In genomic region chr6:90334244-90334643, GRCm38 (mm10) we compare ENCODE assay signal across 30 mouse cellular contexts. TPM values are rescaled to one million over a fixed set of nuclear protein-coding genes. Genes with fewer than 3 reads are reported as not detected.
DNase-seq lines count a peak whose midpoint lies in the region; ATAC-seq and TF ChIP-seq lines count a peak whose summit lies in the region.
"Had no signal": no experiment of that assay in that cellular context is flagged by ENCODE, and none has a peak within 500 bp of the region (broad histone marks: within the 10 kb centered on the region; RNA-seq: fewer than 3 reads in every experiment).

No protein-coding gene starts in this region.

- TF ChIP-seq CTCF in liver, postnatal 0 days (IDR thresholded peaks at IDR 0.05; ENCODE audit: low read depth), result no peak

- no peaks in the 10 kb centered on the region for H3K9me3 ChIP-seq in erythroblast, embryonic 14.5 days (ENCODE audit: control insufficient read depth, low read length)
- H3K9me3 ChIP-seq in liver, embryonic 13.5 days (replicated peaks), result no peaks in the 10 kb centered on the region
- no peaks in the 10 kb centered on the region for H3K9me3 ChIP-seq in liver, postnatal 0 days (ENCODE audit: low read length)
- H3K9me3 ChIP-seq: embryonic facial prominence, embryonic 15.5 days; forebrain, embryonic 12.5 days; heart, embryonic 13.5 days; hindbrain, embryonic 13.5 days had no signal

- peak overlapping the region; percentile 41 for H3K4me2 ChIP-seq in liver, embryonic 13.5 days
- peak overlapping the region; percentile 67 for H3K4me2 ChIP-seq in liver, postnatal 0 days (ENCODE audit: low read depth, low read length)
- H3K4me2 ChIP-seq: embryonic facial prominence, embryonic 15.5 days; forebrain, embryonic 12.5 days; heart, embryonic 13.5 days; hindbrain, embryonic 13.5 days had no signal

- no peaks in the 10 kb centered on the region for H3K4me1 ChIP-seq in erythroblast, embryonic 14.5 days (ENCODE audit: control insufficient read depth)
- H3K4me1 ChIP-seq in liver, embryonic 13.5 days (replicated peaks), result no peaks in the 10 kb centered on the region
- H3K4me1 ChIP-seq in liver, postnatal 0 days (ENCODE audit: insufficient read depth), result peaks cover 8% of the 10 kb centered on the region
- H3K4me1 ChIP-seq: forebrain, embryonic 12.5 days; heart, embryonic 13.5 days had no signal

- ATAC-seq in erythroblast, adult 5-6 weeks (replicated peaks; ENCODE audit: low FRiP score, poor library complexity, severe bottlenecking), result no peak
- peak; percentile 57 for ATAC-seq in granulocyte monocyte progenitor cell, adult 5-6 weeks (replicated peaks; ENCODE audit: poor library complexity, severe bottlenecking)
- no peak for ATAC-seq in liver, embryonic 13.5 days (ENCODE audit: low read depth)
- ATAC-seq in liver, postnatal 0 days, result no peak
- ATAC-seq in CD4-positive, CD25-positive, alpha-beta regulatory T cell, adult 4 months, result no peak
- ATAC-seq: activated CD4-positive, CD25-positive, alpha-beta regulatory T cell, adult 4 months; forebrain, embryonic 16.5 days; hindbrain, postnatal 0 days; Patski had no signal

- 42% methylated on average over 3 of the region's 3 CpGs for WGBS in liver, embryonic 13.5 days (ENCODE audit: insufficient replicate concordance)
- WGBS in liver, postnatal 0 days (ENCODE audit: insufficient replicate concordance), result 44% methylated on average over 3 of the region's 3 CpGs

- 0 out of 2 replicates have a peak overlapping the region, but pooled peaks have one; percentile 13 for H3K9ac ChIP-seq in liver, embryonic 13.5 days
- peak overlapping the region; percentile 60 for H3K9ac ChIP-seq in liver, postnatal 0 days (replicated peaks)
- H3K9ac ChIP-seq: embryonic facial prominence, embryonic 15.5 days; forebrain, embryonic 12.5 days; heart, embryonic 13.5 days; hindbrain, embryonic 13.5 days had no signal

- H3K36me3 ChIP-seq in erythroblast, embryonic 14.5 days (ENCODE audit: control insufficient read depth), result no peaks in the 10 kb centered on the region; the same call in 1 of the 2 replicates
- no peaks in the 10 kb centered on the region for H3K36me3 ChIP-seq in liver, embryonic 13.5 days
- peaks cover 5% of the 10 kb centered on the region; the same call in 1 of the 2 replicates for H3K36me3 ChIP-seq in liver, postnatal 0 days (replicated peaks; ENCODE audit: insufficient read depth, low read length)
- H3K36me3 ChIP-seq: embryonic facial prominence, embryonic 15.5 days; forebrain, embryonic 12.5 days; heart, embryonic 13.5 days; hindbrain, embryonic 13.5 days had no signal

- H3K4me3 ChIP-seq in erythroblast, embryonic 14.5 days (replicated peaks), result peak overlapping the region; percentile 41
- H3K4me3 ChIP-seq in liver, embryonic 13.5 days (replicated peaks), result peak overlapping the region; percentile 26; the same call in 1 of the 2 replicates
- H3K4me3 ChIP-seq in liver, postnatal 0 days (ENCODE audit: low read depth, low read length), result peak overlapping the region; percentile 44
- H3K4me3 ChIP-seq: embryonic facial prominence, embryonic 15.5 days; forebrain, embryonic 12.5 days; heart, embryonic 13.5 days; hindbrain, embryonic 13.5 days had no signal

- H3K27me3 ChIP-seq in erythroblast, embryonic 14.5 days (ENCODE audit: control insufficient read depth), result no peaks in the 10 kb centered on the region
- no peaks in the 10 kb centered on the region for H3K27me3 ChIP-seq in liver, embryonic 13.5 days
- no peaks in the 10 kb centered on the region for H3K27me3 ChIP-seq in liver, postnatal 0 days (ENCODE audit: insufficient read depth, low read length)
- H3K27me3 ChIP-seq: embryonic facial prominence, embryonic 15.5 days; forebrain, embryonic 12.5 days; heart, embryonic 13.5 days; hindbrain, embryonic 13.5 days; Patski had no signal

- intact Hi-C loops in left cerebral cortex, postnatal 25 days (cut with DNase I), result no loop called here

- TF ChIP-seq EP300 in liver, postnatal 0 days (IDR thresholded peaks at IDR 0.05; ENCODE audit: low read depth), result no peak

- H3K27ac ChIP-seq in liver, embryonic 13.5 days, result no peak overlapping the region
- peak overlapping the region; percentile 94 for H3K27ac ChIP-seq in liver, postnatal 0 days (ENCODE audit: low read depth)
- H3K27ac ChIP-seq: embryonic facial prominence, embryonic 15.5 days; forebrain, embryonic 12.5 days; heart, embryonic 13.5 days; hindbrain, embryonic 13.5 days; hindbrain, postnatal 0 days had no signal

- DNase-seq in liver, embryonic 13.5 days, result no peak
- DNase-seq in liver, postnatal 0 days, result no peak
- DNase-seq in cerebellum, postnatal 36 days, result no peak
- DNase-seq in left cerebral cortex, postnatal 25 days (ENCODE audit: low spot score in 2 of 2), result no peak
- DNase-seq: adrenal gland, postnatal 14 days; cerebellum, adult 11-12 months; cerebellum, adult 9-10 months; cerebellum, postnatal 25 days; embryo, embryonic 11 days; gastrocnemius, postnatal 14 days; heart, postnatal 36 days had no signal

RNA-seq across cellular contexts. Expression of gene Uroc1, which starts 1.2 kb away (rescaled TPM):
- polyA plus RNA-seq in erythroblast, embryonic 14.5 days (2012), result 0.02 TPM in 1 of 2 replicates, not detected in the other
- not detected in 2 replicates for total RNA-seq in erythroblast, adult 5-6 weeks (2015; ENCODE audit: low replicate concordance)
- total RNA-seq in erythroblast, adult 5-6 weeks (2017; ENCODE audit: low replicate concordance), result not detected in 2 replicates
- not detected in 2 replicates for total RNA-seq in granulocyte monocyte progenitor cell, adult 5-6 weeks (2014; fragmentation: Nextera tagmentation)
- total RNA-seq in granulocyte monocyte progenitor cell, adult 5-6 weeks (2017), result not detected in 2 replicates
- 6.3 and 7.9 TPM in 2 replicates for polyA plus RNA-seq in liver, embryonic 13.5 days (2015; fragmentation: Nextera tagmentation; extraction: Ambion mirVana)
- 48.6 and 51.0 TPM in 2 replicates for polyA plus RNA-seq in liver, postnatal 0 days (2015; fragmentation: Nextera tagmentation; extraction: Ambion mirVana)
- polyA plus RNA-seq in CD4-positive, CD25-positive, alpha-beta regulatory T cell, adult 4 months (2017; shearing (Covaris generic)), result not detected
- not detected for total RNA-seq in left cerebral cortex, postnatal 25 days (2021)
- total RNA-seq: CH12.LX; gastrocnemius, postnatal 14 days; heart, adult 8-10 months; heart, postnatal 36 days; hindbrain, postnatal 0 days had no signal
- polyA plus RNA-seq: activated CD4-positive, CD25-positive, alpha-beta regulatory T cell, adult 4 months; C2C12; embryonic facial prominence, embryonic 11.5 days; forebrain, embryonic 12.5 days; forebrain, embryonic 16.5 days; heart, postnatal 0 days; hindbrain, embryonic 13.5 days had no signal

RNA-seq across cellular contexts. Expression of gene Chst13, which starts 9.3 kb away (rescaled TPM):
- polyA plus RNA-seq in erythroblast, embryonic 14.5 days (2012), result 0.02 TPM in 1 of 2 replicates, not detected in the other
- 3.6 and 10.6 TPM in 2 replicates for total RNA-seq in erythroblast, adult 5-6 weeks (2015; ENCODE audit: low replicate concordance)
- 1.4 and 4.7 TPM in 2 replicates for total RNA-seq in erythroblast, adult 5-6 weeks (2017; ENCODE audit: low replicate concordance)
- total RNA-seq in granulocyte monocyte progenitor cell, adult 5-6 weeks (2014; fragmentation: Nextera tagmentation), result 11.5 and 16.0 TPM in 2 replicates
- total RNA-seq in granulocyte monocyte progenitor cell, adult 5-6 weeks (2017), result 15.9 and 19.9 TPM in 2 replicates
- polyA plus RNA-seq in liver, embryonic 13.5 days (2015; fragmentation: Nextera tagmentation; extraction: Ambion mirVana), result 16.9 and 17.2 TPM in 2 replicates
- 10.3 and 14.0 TPM in 2 replicates for polyA plus RNA-seq in liver, postnatal 0 days (2015; fragmentation: Nextera tagmentation; extraction: Ambion mirVana)
- not detected for polyA plus RNA-seq in CD4-positive, CD25-positive, alpha-beta regulatory T cell, adult 4 months (2017; shearing (Covaris generic))
- total RNA-seq in left cerebral cortex, postnatal 25 days (2021), result not detected
- total RNA-seq: adrenal gland, adult 18-20 months; gastrocnemius, adult 18-20 months; heart, postnatal 36 days had no signal
- polyA plus RNA-seq: activated CD4-positive, CD25-positive, alpha-beta regulatory T cell, adult 4 months; embryonic facial prominence, embryonic 11.5 days; forebrain, embryonic 12.5 days; forebrain, embryonic 16.5 days; heart, embryonic 13.5 days; heart, postnatal 0 days had no signal

RNA-seq across cellular contexts. Expression of gene BC048671, which starts 33.2 kb away (rescaled TPM):
- polyA plus RNA-seq in erythroblast, embryonic 14.5 days (2012), result not detected in 2 replicates
- not detected in 2 replicates for total RNA-seq in erythroblast, adult 5-6 weeks (2015; ENCODE audit: low replicate concordance)
- total RNA-seq in erythroblast, adult 5-6 weeks (2017; ENCODE audit: low replicate concordance), result not detected in 2 replicates
- total RNA-seq in granulocyte monocyte progenitor cell, adult 5-6 weeks (2014; fragmentation: Nextera tagmentation), result not detected in 2 replicates
- total RNA-seq in granulocyte monocyte progenitor cell, adult 5-6 weeks (2017), result not detected in 2 replicates
- polyA plus RNA-seq in liver, embryonic 13.5 days (2015; fragmentation: Nextera tagmentation; extraction: Ambion mirVana), result not detected in 2 replicates
- not detected in 2 replicates for polyA plus RNA-seq in liver, postnatal 0 days (2015; fragmentation: Nextera tagmentation; extraction: Ambion mirVana)
- not detected for polyA plus RNA-seq in CD4-positive, CD25-positive, alpha-beta regulatory T cell, adult 4 months (2017; shearing (Covaris generic))
- not detected for total RNA-seq in left cerebral cortex, postnatal 25 days (2021)
- total RNA-seq: adrenal gland, adult 18-20 months; adrenal gland, postnatal 14 days; CH12.LX; gastrocnemius, adult 18-20 months; gastrocnemius, postnatal 14 days; heart, adult 8-10 months; heart, postnatal 36 days; hindbrain, postnatal 0 days had no signal
- polyA plus RNA-seq: activated CD4-positive, CD25-positive, alpha-beta regulatory T cell, adult 4 months; C2C12; embryonic facial prominence, embryonic 11.5 days; embryonic facial prominence, embryonic 15.5 days; forebrain, embryonic 12.5 days; forebrain, embryonic 16.5 days; heart, embryonic 13.5 days; heart, postnatal 0 days; hindbrain, embryonic 13.5 days; hindbrain, postnatal 0 days; Patski had no signal

RNA-seq across cellular contexts. Expression of gene Zxdc, which starts 35.0 kb away (rescaled TPM):
- 0.72 and 0.81 TPM in 2 replicates for polyA plus RNA-seq in erythroblast, embryonic 14.5 days (2012)
- 2.7 and 3.1 TPM in 2 replicates for total RNA-seq in erythroblast, adult 5-6 weeks (2015; ENCODE audit: low replicate concordance)
- total RNA-seq in erythroblast, adult 5-6 weeks (2017; ENCODE audit: low replicate concordance), result 3.5 and 4.5 TPM in 2 replicates
- total RNA-seq in granulocyte monocyte progenitor cell, adult 5-6 weeks (2014; fragmentation: Nextera tagmentation), result 13.3 and 14.0 TPM in 2 replicates
- 11.5 and 12.6 TPM in 2 replicates for total RNA-seq in granulocyte monocyte progenitor cell, adult 5-6 weeks (2017)
- 2.6 and 2.7 TPM in 2 replicates for polyA plus RNA-seq in liver, embryonic 13.5 days (2015; fragmentation: Nextera tagmentation; extraction: Ambion mirVana)
- polyA plus RNA-seq in liver, postnatal 0 days (2015; fragmentation: Nextera tagmentation; extraction: Ambion mirVana), result 2.1 and 2.8 TPM in 2 replicates
- 1 to 10 TPM; 5.9 to 6.8 TPM for polyA plus RNA-seq in CD4-positive, CD25-positive, alpha-beta regulatory T cell, adult 4 months (2017; shearing (Covaris generic))
- total RNA-seq in left cerebral cortex, postnatal 25 days (2021), result 10 to 100 TPM; 27.2 to 29.9 TPM

Comparison
In these comparisons a context has a peak if more than half of its experiments do, and no peak if none do; other contexts are left out.
1. RNA of gene Chst13, which starts 9.3 kb away (polyA plus RNA-seq): 16.9 to 17.2 TPM in liver, embryonic 13.5 days and 10.3 to 14.0 TPM in liver, postnatal 0 days; 0.02 TPM in erythroblast, embryonic 14.5 days and not detected in CD4-positive, CD25-positive, alpha-beta regulatory T cell, adult 4 months; every median in the first group is over 10 times any median in the second.
2. Peak in every context shown above with its lines, with median percentiles within 50 percentile points of each other: H3K4me3 ChIP-seq.